Mouse (Mus musculus): ENCODE measurements around the gene Nufip1. TPM values are rescaled to one million over a fixed set of nuclear protein-coding genes. Genes with fewer than 3 reads are reported as not detected.
A peak's percentile ranks its signal among the peaks of the same experiment; 100 is the strongest.
"Not testable (repeated sequence)": the region's sequence is repeated elsewhere in the genome, so short reads cannot be mapped to it uniquely, and the experiment has no call there.

Gene Nufip1
- total RNA-seq, 1 experiment from 2014 or later = 29.5 TPM

GRCm38 (mm10) chr14:76128174-76128573, 17.5 kb downstream of the Nufip1 start:
- ATAC-seq (replicated peaks; ENCODE audit: low read depth, poor library complexity, severe bottlenecking) = no peak

- no peak for ATAC-seq (replicated peaks; ENCODE audit: low read depth, poor library complexity, severe bottlenecking)
Observed at GRCm38 (mm10) chr14:76134975-76135374, 24.3 kb downstream of the Nufip1 start.

GRCm38 (mm10) chr14:76145248-76145647, 34.6 kb downstream of the Nufip1 start:
- no peak for ATAC-seq (replicated peaks; ENCODE audit: low read depth, poor library complexity, severe bottlenecking)

- 0 out of 2 replicates have a peak, but pooled peaks have one; percentile 27 for ATAC-seq (replicated peaks; ENCODE audit: low read depth, poor library complexity, severe bottlenecking)
Observed at GRCm38 (mm10) chr14:76145868-76146267, 35.2 kb downstream of the Nufip1 start.

GRCm38 (mm10) chr14:76147061-76147460, 36.4 kb downstream of the Nufip1 start:
- no peak for ATAC-seq (replicated peaks; ENCODE audit: low read depth, poor library complexity, severe bottlenecking)

- no peak for ATAC-seq (replicated peaks; ENCODE audit: low read depth, poor library complexity, severe bottlenecking)
Observed at GRCm38 (mm10) chr14:76148294-76148693, 37.6 kb downstream of the Nufip1 start.

GRCm38 (mm10) chr14:76149531-76150179, 39.0 kb downstream of the Nufip1 start:
- no peak for ATAC-seq (replicated peaks; ENCODE audit: low read depth, poor library complexity, severe bottlenecking)

- ATAC-seq (replicated peaks; ENCODE audit: low read depth, poor library complexity, severe bottlenecking) = no peak
Observed at GRCm38 (mm10) chr14:76150499-76150898, 39.8 kb downstream of the Nufip1 start.

- no peak for ATAC-seq (replicated peaks; ENCODE audit: low read depth, poor library complexity, severe bottlenecking)
Observed at GRCm38 (mm10) chr14:76151011-76151410, 40.3 kb downstream of the Nufip1 start.

GRCm38 (mm10) chr14:76151820-76152161, 41.1 kb downstream of the Nufip1 start:
- no peak for ATAC-seq (replicated peaks; ENCODE audit: low read depth, poor library complexity, severe bottlenecking)

GRCm38 (mm10) chr14:76152162-76153002, 41.7 kb downstream of the Nufip1 start:
- ATAC-seq (replicated peaks; ENCODE audit: low read depth, poor library complexity, severe bottlenecking) = peak; percentile 85

- ATAC-seq (replicated peaks; ENCODE audit: low read depth, poor library complexity, severe bottlenecking) = no peak
Observed at GRCm38 (mm10) chr14:76153003-76153675, 42.4 kb downstream of the Nufip1 start.

GRCm38 (mm10) chr14:76153828-76154227, 43.1 kb downstream of the Nufip1 start:
- no peak for ATAC-seq (replicated peaks; ENCODE audit: low read depth, poor library complexity, severe bottlenecking)

GRCm38 (mm10) chr14:76158192-76158785, 47.6 kb downstream of the Nufip1 start:
- ATAC-seq (replicated peaks; ENCODE audit: low read depth, poor library complexity, severe bottlenecking) = peak; percentile 66

- not testable (repeated sequence) for ATAC-seq (replicated peaks; ENCODE audit: low read depth, poor library complexity, severe bottlenecking)
Observed at GRCm38 (mm10) chr14:76160580-76160979, 49.9 kb downstream of the Nufip1 start.

- ATAC-seq (replicated peaks; ENCODE audit: low read depth, poor library complexity, severe bottlenecking) = no peak
Observed at GRCm38 (mm10) chr14:76164236-76164635, 53.5 kb downstream of the Nufip1 start.

- peak; percentile 36; the same call in 1 of the 2 replicates for ATAC-seq (replicated peaks; ENCODE audit: low read depth, poor library complexity, severe bottlenecking)
Observed at GRCm38 (mm10) chr14:76164904-76165755, 54.4 kb downstream of the Nufip1 start.

- no peak for ATAC-seq (replicated peaks; ENCODE audit: low read depth, poor library complexity, severe bottlenecking)
Observed at GRCm38 (mm10) chr14:76169876-76170466, 59.3 kb downstream of the Nufip1 start.

GRCm38 (mm10) chr14:76171285-76171684, 60.6 kb downstream of the Nufip1 start:
- ATAC-seq (replicated peaks; ENCODE audit: low read depth, poor library complexity, severe bottlenecking) = peak; percentile 60
